Mouse (Mus musculus) large intestine, adult 2 months (tissue): ENCODE results near the gene Casz1. TPM values are rescaled to one million over a fixed set of nuclear protein-coding genes. Genes with fewer than 3 reads are reported as not detected.

ENCODE experiments used
- DNase-seq: peaks from one replicate; pipeline ENCODE4 v3.0.0-alpha.2; 2012; ENCODE audit warnings: low read depth, low spot score
- WGBS: fragments of 180-500 bp; shearing (Covaris S2); methylation state at CpG from one replicate; pipeline ENCODE4 v1.1.7; 2018; 5-methylcytosine and 5-hydroxymethylcytosine counted together
- polyA plus RNA-seq: library from polyadenylated mRNA; depleted of rRNA; stranded (reverse); fragments of >200 nt; gene quantifications from 2 replicates; pipeline ENCODE4 v1.2.3, GENCODE M21; 2012

The Casz1 gene
- polyA plus RNA-seq, 1 experiment, result 26.9 TPM

DNA sequence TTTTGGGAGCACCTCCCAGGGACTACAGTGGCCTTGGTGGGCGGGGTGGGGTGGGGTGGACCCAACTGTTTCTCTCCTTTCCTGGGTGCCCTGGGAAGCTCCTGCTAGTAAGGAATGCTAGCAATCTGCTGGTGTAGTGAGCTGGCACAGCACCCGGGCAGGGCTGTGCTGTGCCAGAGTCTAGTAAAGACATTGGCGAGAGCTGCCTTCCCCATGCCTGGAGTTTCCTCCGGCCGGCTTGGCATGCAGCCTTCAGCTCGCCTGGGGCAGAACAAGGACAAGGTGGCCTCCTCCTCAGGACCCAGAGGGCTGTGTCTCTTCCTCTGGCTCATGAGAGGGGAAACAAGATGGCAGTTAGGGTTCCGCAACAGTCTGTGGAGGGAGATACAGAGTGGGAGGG is 65.3 kb downstream of the Casz1 start:
- WGBS, result 40% methylated on average over 7 of the region's 7 CpGs
- no peak for DNase-seq

DNA sequence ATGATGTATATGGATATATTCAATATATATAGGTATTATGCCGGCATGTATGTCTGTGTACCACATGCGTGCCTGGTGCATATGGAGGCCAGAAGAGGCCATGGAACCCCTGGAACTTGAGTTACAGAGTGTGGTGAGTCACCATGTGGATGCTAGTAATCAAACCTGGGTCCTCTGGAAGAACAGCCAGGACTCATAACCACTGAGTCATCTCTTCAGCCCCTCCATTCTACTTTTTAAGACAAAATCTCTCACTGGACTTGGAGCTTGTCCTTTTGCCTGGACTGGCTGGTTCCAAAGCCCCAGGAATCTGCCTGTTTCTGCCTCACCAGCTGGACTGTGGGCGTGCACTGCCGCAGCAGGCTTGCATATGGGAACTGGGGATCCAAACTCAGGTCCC is 66.3 kb downstream of the Casz1 start:
- no peak for DNase-seq
- WGBS, result 93% methylated on average over 4 of the region's 4 CpGs

DNA sequence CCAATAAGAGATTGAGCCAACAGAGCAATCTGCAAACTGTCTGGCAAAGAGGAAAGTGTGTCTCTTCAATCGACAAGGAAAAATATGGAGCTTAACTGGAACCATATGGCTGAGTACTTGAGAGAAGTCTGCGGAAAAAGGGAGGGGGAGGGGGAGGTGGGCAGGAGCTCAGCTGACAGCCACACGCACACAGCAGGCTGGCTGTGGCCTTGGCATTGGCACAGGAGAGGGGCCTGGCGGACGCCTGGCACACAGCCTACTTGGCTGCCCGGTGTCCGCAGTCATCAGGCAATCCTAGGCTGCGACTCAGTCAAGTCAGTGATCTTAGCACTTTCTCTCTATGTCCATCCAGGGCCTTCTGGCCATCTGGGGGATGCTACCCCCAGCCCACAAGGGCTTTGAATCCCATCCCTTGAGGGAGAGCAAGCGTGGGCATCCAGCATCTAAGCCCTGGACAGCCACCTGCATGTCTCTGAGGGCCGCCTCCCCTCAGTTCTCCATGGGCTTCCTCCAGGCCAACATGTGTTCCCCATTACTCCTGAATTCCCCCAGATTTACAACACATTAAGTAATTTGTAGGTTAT is 67.6 kb downstream of the Casz1 start:
- no peak for DNase-seq
- 37% methylated on average over 10 of the region's 10 CpGs for WGBS

DNA sequence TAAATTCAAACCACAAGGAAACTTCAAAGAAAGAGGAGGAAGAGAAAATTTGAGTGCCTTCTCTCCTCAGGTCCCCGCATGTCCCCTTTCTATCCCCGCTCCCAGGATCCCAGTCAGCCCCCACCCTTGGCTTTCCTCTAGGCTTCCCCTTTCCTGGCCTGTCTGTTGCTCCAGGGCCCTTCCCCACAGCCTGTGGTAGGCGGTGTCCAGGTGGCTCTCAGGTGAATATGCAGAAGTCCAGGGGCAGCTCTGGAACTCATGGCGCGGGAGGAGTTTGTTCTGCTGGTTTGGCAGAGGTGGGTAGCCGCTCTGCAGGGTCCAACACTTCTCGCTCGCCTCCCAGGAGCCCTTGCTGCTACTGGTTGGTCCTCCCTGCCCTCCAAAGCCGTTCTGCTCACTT is 68.1 kb downstream of the Casz1 start:
- no peak for DNase-seq
- 60% methylated on average over 9 of the region's 9 CpGs for WGBS

DNA sequence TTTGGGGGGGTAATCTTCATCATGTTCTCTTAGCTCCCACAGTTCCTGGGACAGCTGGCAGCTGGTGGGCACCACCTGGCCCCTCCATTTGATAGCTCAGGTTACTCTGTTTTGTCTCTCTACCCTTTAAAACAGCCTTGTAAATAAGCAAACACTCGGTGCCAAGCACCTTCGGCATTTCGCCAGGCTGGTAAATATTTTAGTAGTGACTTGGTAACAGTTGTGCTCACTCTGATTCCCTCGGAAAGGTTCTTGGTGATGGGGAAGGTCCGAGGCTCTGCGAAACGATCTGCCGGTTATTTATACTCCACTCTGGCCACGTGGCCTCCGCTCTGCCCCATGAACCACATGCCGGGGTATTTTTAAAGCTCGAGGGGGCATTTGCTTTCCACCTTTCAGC is 68.6 kb downstream of the Casz1 start:
- DNase-seq, result peak; percentile 50
- WGBS, result 30% methylated on average over 12 of the region's 12 CpGs

DNA sequence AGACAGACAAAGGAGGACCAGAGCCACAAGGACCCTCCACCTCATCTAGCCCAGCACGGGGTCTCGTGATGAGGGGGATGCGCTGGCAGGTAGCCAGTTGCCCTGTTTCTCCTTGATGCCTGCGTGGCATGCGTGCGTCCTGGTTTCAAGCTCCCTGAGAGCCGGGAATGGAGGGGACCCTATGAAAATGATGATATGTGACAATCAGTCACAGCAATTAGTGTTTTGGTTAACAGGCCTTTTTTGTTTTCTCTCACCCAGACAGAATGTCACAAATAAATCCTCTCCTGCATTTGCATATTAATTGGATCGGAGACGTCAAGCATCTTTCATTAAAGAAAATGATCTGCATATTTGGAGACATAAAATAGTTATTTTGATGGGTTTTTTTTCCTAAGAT is 71.9 kb downstream of the Casz1 start:
- DNase-seq, result no peak
- WGBS, result 95% methylated on average over 9 of the region's 9 CpGs

DNA sequence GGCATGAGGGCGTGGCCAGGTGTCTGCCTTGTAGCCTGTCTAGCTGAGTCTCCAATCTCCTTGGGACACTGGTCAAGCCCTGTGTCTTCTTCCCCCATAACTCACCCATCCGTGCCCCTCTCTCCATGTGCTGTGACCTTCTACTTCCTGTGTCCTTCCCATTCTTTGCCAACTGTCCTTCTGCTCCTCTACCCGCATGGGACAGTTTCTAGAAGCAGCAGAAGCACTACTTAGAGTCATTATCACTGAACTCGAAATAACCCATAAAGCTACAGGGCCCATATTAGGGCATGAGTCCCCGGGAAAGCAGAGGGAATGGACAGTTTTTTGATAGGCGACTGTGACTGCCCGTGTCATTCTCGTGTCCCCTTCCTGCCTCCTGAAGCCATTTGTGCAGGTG is 72.6 kb downstream of the Casz1 start:
- WGBS, result 83% methylated on average over 8 of the region's 8 CpGs
- DNase-seq, result no peak

DNA sequence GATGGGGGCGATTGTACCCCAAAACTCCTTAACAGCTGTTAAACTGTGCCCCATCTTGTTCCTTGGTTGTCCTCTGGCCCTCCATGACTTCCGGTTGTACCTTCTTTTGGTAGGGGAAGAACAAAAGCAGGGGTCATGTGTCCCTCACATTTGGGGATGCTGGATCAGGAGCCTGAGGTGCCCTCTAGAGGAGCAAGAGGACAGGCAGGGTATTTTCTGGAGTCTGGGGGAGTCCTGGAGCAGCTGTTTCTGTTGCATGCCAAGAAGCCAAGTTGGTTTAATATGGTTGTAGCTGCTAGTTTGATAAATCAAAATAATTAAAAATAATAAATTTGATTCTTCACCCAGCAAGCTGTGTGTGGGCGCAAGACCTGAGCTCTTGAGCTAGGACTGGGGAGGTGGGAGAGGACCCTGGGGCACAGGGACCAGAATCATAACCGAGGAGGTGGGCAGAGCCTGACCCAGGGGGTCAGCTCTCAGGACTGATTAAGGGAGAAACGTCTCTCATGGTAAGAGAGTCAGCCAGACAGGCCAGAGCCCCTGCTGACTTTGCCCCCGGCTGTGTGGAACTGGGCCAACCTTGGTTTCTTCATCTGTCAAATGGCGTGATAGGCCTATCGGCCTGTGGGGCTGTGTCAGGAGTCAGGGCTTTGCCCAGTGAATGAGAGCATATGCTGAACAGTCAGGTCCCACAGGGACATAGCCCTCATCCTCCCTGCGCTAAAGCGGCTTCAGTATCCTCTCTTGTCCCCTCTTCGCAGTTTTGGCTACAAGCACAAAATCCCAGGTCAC is 74.2 kb downstream of the Casz1 start:
- no peak for DNase-seq
- WGBS, result 80% methylated on average over 11 of the region's 11 CpGs

DNA sequence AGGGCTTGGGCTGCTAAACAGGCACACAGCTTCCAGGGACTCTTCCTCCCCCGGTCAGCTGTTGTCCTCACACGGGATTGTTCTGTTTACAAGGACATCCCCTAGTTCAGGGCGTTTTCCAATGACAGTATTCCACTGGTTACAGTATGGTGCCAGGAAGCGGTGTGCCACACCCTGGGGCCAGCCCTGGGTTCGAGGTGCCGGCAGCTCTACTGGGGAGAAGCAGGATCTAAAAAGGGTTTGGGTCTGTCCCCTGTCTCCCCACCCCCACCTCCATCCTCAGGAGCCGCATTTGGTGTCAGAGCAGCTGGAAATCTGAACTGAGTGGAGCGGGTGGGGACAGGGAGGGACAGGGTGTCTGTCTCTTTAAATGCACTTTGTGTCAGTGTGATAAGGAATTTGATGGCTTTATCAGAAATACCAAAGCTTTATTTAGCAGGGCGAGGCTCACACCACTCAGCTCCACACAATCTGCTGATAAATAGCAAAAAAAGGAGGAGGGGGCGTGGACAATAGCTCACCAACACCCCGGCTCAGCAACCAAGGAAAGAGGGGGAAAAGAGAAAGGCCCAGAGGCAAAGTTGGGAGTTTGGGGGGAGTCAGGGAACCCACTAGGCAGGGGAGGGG is 74.9 kb downstream of the Casz1 start:
- DNase-seq, result no peak
- 28% methylated on average over 11 of the region's 11 CpGs for WGBS

DNA sequence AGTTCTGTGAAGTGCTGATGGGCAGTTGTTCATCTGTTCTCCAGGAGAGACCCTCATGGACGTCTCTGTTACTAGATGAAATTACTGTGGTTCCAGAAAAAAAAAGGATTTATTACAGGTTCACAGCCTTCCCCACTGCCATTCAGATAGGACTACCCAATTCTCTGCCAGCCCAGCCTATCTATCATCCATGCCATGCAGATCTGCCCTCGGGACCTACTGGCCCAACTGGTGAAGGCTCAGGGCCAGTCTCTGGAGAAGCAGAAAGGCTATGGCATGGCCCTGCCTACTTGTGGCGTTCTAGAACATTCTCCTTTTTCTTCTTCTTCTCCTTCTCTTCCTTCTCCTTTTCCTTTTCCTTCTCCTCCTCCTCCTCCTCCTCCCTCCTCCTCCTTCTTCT is 75.4 kb downstream of the Casz1 start:
- WGBS, result 81% methylated on average over 3 of the region's 3 CpGs
- no peak for DNase-seq

DNA sequence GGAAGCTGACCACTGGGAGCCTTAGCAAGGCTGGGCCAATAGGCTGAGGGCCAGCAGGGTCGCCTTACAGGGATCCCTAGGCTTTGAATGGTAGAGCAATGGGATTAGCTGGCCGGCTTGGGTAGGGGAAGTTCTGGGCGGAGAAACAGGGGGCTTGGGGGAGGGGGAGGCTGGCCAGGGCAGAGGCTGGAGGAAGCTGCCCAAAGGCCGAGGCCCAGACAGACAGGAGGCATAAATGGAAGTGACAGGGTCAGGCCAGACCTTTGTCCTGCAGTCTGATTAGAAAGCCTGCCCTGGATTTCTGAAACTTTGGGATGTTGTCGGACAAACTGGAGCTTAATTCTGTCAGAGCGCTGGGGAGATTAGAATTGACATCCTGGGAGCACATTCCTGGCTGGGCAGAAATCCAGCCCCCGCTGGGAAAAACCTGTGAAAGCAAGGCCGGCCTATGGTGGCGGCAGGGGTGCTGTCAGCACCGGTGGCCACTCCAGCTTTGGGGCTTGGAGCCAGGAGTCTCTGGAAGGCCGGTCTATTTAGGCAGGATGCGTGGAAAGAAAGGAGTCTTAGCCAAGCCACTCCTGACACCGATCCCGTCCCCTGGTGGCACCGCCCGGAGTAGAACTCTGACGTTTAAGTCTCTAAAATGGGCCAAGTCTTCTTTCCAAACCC is 76.9 kb downstream of the Casz1 start:
- no peak for DNase-seq

DNA sequence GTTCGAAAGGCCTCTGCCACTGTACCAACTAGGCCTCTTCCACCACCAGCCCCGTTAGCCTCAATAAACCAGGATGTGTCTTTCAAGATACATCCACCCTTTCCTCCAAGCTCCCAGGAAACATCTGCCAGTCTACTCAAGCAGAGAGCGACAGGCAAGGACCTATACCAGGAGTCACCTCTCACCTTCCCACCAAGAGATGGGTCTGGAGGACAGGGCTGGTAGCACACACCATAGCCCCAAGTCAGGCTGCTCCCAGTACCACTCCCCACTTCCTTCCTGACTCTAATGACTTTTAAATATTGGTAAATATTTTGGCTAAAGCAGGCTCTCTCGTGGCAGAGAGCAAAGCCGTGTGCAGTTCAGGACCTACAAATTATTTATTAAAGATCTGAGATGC is 77.6 kb downstream of the Casz1 start:
- DNase-seq, result no peak
- 87% methylated on average over 5 of the region's 5 CpGs for WGBS

More for the DNA sequence above, 76.9 kb downstream of the Casz1 start:
- 75% methylated on average over 17 of the region's 17 CpGs for WGBS

DNA sequence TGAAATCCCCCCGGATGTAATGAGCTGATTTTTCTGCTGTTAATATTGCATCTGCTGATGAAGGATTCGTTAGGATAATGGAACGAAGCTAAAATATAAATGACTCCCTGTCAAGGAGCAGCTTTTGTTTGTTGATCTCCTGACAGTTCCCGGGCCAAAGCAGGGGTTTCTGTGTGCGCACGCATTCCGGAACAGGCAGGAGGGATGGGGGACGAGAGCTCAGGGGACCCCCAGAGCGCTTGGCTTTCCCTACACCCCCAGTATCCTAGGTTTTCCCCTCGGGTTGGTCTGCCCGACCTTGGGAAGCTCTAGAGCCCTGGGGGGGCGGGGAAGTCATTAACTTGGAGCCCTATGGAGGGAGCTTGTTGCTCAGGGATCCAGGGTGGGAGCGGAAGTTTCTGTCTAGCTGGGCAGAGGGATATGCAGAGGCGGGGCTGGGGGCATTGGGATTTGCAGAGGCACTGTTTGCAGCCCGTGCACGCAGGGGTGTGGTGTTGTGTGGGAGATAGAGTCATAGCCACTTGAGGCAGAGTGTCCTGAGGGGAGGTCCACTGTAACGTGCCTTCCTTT is 78.2 kb downstream of the Casz1 start:
- no peak for DNase-seq
- WGBS, result 58% methylated on average over 17 of the region's 17 CpGs

DNA sequence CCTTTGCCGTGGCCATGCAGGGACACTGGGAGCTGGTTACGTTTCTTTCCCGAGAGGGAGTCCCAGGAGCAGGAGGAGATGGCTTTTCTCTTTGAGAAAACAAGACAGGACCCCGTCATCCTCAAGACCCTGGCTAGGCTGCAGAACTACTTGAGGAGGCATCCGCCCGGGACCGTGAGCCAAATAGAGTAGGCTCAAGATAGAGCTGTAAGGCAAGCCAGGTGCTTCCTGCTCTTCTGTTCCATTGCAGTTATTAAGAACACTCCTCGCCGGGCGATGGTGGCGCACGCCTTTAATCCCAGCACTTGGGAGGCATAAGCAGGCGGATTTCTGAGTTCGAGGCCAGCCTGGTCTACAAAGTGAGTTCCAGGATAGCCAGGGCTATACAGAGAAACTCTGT is 80.4 kb downstream of the Casz1 start:
- no peak for DNase-seq
- 91% methylated on average over 14 of the region's 14 CpGs for WGBS

DNA sequence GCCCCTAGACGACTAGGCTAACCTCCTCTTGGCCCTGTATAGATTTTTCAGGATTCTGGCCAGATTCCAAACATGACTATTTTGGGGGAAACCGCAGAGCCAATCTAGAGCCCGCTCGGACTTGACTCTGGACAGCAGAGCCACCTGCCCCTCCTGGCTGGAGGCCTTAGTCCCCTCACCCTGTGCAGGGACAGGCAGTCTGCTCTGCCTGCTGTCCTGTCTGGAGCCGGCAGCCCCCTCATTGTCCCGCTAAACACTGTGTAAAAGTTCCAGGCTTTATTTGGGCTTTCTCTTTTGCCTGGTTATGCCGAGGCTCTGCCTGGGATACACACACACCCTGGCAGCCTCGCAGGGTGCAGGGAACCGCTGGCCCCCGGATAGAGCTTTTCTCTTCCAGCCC is 81.2 kb downstream of the Casz1 start:
- no peak for DNase-seq
- WGBS, result 65% methylated on average over 10 of the region's 10 CpGs

DNA sequence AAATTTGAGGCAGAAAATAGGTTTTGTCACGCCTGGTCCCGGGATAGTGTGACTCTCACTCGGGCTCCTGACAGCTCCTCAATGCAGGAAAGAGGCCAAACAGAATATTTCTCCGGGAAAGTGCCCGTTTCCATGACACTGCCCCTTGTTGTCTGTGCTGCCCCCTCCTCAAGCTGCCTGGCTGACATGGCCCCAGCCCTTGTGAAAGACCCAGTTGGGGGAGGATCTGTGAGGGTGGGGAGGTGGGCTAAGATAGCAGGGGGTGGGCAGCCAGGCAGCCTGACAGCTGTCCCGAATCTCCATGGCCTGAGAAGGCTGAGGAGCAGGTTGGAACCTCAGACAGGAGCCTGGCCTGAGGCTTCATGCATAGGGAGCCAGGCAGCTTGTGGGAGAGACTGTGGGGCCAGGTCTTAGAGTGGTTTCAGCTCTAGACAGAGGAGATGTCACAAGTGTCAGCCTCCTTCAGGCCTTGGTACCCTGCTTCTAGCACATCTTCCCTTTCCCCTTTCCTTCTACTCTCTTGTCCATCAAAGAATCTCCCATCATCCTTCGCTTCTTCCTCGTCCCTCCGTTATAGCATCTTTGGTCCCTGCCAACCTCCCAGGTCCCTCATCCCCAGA is 81.8 kb downstream of the Casz1 start:
- DNase-seq, result no peak
- WGBS, result 77% methylated on average over 9 of the region's 9 CpGs

DNA sequence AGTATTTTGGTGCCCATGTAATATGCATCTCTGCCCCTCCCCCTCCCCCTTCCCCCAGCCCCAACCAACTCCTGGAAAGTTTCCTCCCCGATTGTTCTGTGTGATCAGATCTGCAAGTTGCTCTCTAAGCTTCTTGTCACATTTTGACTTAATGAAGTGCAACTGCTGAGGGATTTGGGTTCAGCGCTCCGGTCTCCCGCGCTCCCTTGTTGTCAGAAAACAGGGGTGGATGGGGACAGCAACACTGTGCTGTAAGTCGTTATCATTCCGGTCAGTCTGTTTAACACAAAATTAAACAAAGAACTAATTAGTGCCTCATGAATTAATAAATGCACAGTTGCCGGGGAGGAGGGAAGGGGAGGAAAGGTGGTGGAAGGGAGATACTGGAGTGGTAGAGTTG is 84.0 kb downstream of the Casz1 start:
- no peak for DNase-seq
- 90% methylated on average over 8 of the region's 8 CpGs for WGBS

DNA sequence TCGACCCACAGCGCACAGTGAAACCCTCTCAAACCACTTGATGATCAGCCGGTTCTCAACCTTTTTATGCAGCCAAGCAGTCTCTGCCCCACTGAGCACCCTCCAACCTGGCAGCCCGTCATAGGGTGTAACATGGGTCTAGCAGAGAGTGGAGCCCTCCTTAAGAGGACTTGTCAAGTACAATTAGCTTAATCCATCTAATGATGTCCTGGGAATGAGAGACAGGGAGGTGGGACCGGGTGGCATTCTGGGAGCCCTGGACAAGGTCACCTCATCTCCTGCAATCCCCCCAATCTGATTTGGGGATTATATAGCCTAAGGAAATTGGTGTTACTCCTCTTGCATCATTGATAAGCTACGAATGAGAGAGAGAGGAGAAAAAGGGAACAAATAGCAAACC is 84.8 kb downstream of the Casz1 start:
- DNase-seq, result no peak
- 86% methylated on average over 6 of the region's 6 CpGs for WGBS

DNA sequence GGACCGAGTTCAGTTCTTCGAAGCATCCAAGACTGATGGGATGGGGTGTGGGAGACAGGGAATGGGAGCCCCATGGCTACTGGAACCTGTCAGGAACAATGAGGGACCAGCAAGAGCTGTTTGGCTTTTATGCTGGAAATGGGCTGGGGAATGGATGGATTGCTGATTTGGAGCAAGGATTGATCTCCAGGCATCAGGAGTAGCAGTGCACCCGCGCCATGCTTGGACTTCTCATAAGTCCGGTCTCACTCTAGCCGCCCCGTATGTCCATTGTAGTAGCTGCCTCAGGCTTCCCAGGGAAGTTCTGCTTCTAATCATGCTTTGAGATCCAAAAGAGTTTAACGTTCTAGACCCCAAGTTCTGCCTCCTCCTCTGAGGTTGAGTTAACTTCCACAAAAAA is 86.2 kb downstream of the Casz1 start:
- no peak for DNase-seq
- WGBS, result 89% methylated on average over 8 of the region's 8 CpGs
